Mouse (Mus musculus) embryonic facial prominence, embryonic 11.5 days (tissue): Measurements from ENCODE around the gene Sectm1b. TPM values are rescaled to one million over a fixed set of nuclear protein-coding genes. Genes with fewer than 3 reads are reported as not detected.
"Not testable (repeated sequence)": the region's sequence is repeated elsewhere in the genome, so short reads cannot be mapped to it uniquely, and the experiment has no call there.

Experiments
- ATAC-seq: fragments of 200-750 bp; cut with Nextera tagmentation; replicated peaks from 2 replicates; pipeline ENCODE4 v1.8.0; 2017; ENCODE audit warnings: low read depth; ENCODE audit not compliant: insufficient number of reproducible peaks, low FRiP score, low TSS enrichment
- DNase-seq: peaks from one replicate; pipeline ENCODE4 v3.0.0-alpha.2; 2015; ENCODE audit warnings: low spot score
- H3K27ac ChIP-seq: fragments of 300-500 bp; sonication (generic); replicated peaks from 2 replicates; pipeline ENCODE4 v1.5.1; 2014; ENCODE audit warnings: mild to moderate bottlenecking, low read depth, low read length, control low read depth
- H3K27me3 ChIP-seq: fragments of 300-500 bp; sonication (generic); 2 replicates; pipeline ENCODE4 v1.6.1; 2014; ENCODE audit warnings: mild to moderate bottlenecking, low read length, moderate library complexity, mixed read lengths; ENCODE audit not compliant: control insufficient read depth, insufficient read depth
- H3K36me3 ChIP-seq: fragments of 300-500 bp; sonication (generic); replicated peaks from 2 replicates; pipeline ENCODE4 v1.6.1; 2014; ENCODE audit warnings: low read depth, mild to moderate bottlenecking, low read length, moderate library complexity, mixed read lengths; ENCODE audit not compliant: control insufficient read depth, insufficient read depth
- H3K4me1 ChIP-seq: fragments of 300-500 bp; sonication (generic); 2 replicates; pipeline ENCODE4 v1.6.1; 2014; ENCODE audit warnings: low read length, mixed read lengths; ENCODE audit not compliant: control insufficient read depth, insufficient read depth
- H3K4me2 ChIP-seq: fragments of 300-500 bp; sonication (generic); 2 replicates; pipeline ENCODE4 v1.6.1; 2014; ENCODE audit warnings: low read depth, mild to moderate bottlenecking, control low read depth, low read length, moderate library complexity
- H3K4me3 ChIP-seq: fragments of 300-500 bp; sonication (generic); 2 replicates; pipeline ENCODE4 v1.5.1; 2014; ENCODE audit warnings: low read depth, low read length, control low read depth
- H3K9ac ChIP-seq: fragments of 300-500 bp; sonication (generic); replicated peaks from 2 replicates; pipeline ENCODE4 v1.6.1; 2014; ENCODE audit warnings: mild to moderate bottlenecking, control low read depth, low read length
- H3K9me3 ChIP-seq: fragments of 300-500 bp; sonication (generic); replicated peaks from 2 replicates; pipeline ENCODE4 v1.6.1; 2016; ENCODE audit warnings: mild to moderate bottlenecking, low read length, inconsistent platforms, mixed read lengths; ENCODE audit not compliant: control insufficient read depth
- WGBS: fragments of 180-500 bp; shearing (Covaris S2); extraction: QIAGEN DNeasy Blood & Tissue Kit; methylation state at CpG from one replicate; pipeline ENCODE4 v1.1.7; 2014; 5-methylcytosine and 5-hydroxymethylcytosine counted together
- polyA plus RNA-seq: library from polyadenylated mRNA; unstranded; fragments of >200 nt; fragmentation: Nextera tagmentation; extraction: Ambion mirVana; gene quantifications from 2 replicates; pipeline ENCODE4 v1.2.1, GENCODE M21; 2014

The Sectm1b gene
- polyA plus RNA-seq = not detected in 2 replicates

- Histone ChIP-seq H3K9ac (no peak within 1 kb of the TSS), H3K27me3 (no peaks in the 10 kb centered on the region), H3K9me3 (no peaks in the 10 kb centered on the region), H3K4me1 (no peaks in the 10 kb centered on the region), H3K27ac (no peak within 1 kb of the TSS), H3K36me3 (no peaks in the 10 kb centered on the region), H3K4me2 (no peak within 1 kb of the TSS), H3K4me3 (no peak within 1 kb of the TSS)
- DNase-seq (no peak), ATAC-seq (no peak)
- 72% methylated on average over 5 of the region's 5 CpGs for WGBS
Measured at GRCm38 (mm10) chr11:121063379-121063778, at the start of gene Sectm1b. Gene Sectm1b, minus strand, starts transcription at chr11:121063569.

GRCm38 (mm10) chr11:121112091-121112775 is 48.9 kb upstream of the Sectm1b start:
- DNase-seq (no peak), ATAC-seq (no peak)
- Histone ChIP-seq H3K4me3 (no peak overlapping the region), H3K27ac (no peak overlapping the region), H3K36me3 (no peaks in the 10 kb centered on the region), H3K4me2 (no peak overlapping the region), H3K9ac (no peak overlapping the region), H3K9me3 (no peaks in the 10 kb centered on the region), H3K4me1 (no peaks in the 10 kb centered on the region), H3K27me3 (no peaks in the 10 kb centered on the region)
- WGBS = 76% methylated on average over 5 of the region's 5 CpGs

GRCm38 (mm10) chr11:121111601-121112000 is 48.2 kb upstream of the Sectm1b start:
- ATAC-seq (no peak), DNase-seq (no peak)
- no peaks in the 10 kb centered on the region for H3K4me1 ChIP-seq
- H3K4me2 ChIP-seq = no peak overlapping the region
- no peak overlapping the region for H3K4me3 ChIP-seq
- H3K27ac ChIP-seq = no peak overlapping the region
- H3K9me3 ChIP-seq = no peaks in the 10 kb centered on the region
- no peaks in the 10 kb centered on the region for H3K36me3 ChIP-seq
- no peak overlapping the region for H3K9ac ChIP-seq
- WGBS = 82% methylated on average over 1 of the region's 1 CpGs
- H3K27me3 ChIP-seq = no peaks in the 10 kb centered on the region

- H3K4me3 ChIP-seq = no peak overlapping the region
- H3K36me3 ChIP-seq = no peaks in the 10 kb centered on the region
- no peaks in the 10 kb centered on the region for H3K4me1 ChIP-seq
- 89% methylated on average over 3 of the region's 3 CpGs for WGBS
- H3K9me3 ChIP-seq = no peaks in the 10 kb centered on the region
- ATAC-seq (no peak), DNase-seq (no peak)
- H3K27ac ChIP-seq = no peak overlapping the region
- H3K9ac ChIP-seq = no peak overlapping the region
- H3K4me2 ChIP-seq = no peak overlapping the region
- no peaks in the 10 kb centered on the region for H3K27me3 ChIP-seq
Measured at GRCm38 (mm10) chr11:121111051-121111450, 47.7 kb upstream of the Sectm1b start.

- no peaks in the 10 kb centered on the region for H3K4me1 ChIP-seq
- no peak overlapping the region for H3K4me2 ChIP-seq
- DNase-seq = peak; percentile 35
- H3K9ac ChIP-seq = no peak overlapping the region
- ATAC-seq = no peak
- no peaks in the 10 kb centered on the region for H3K27me3 ChIP-seq
- H3K4me3 ChIP-seq = no peak overlapping the region
- H3K27ac ChIP-seq = no peak overlapping the region
- 33% methylated on average over 2 of the region's 2 CpGs for WGBS
- no peaks in the 10 kb centered on the region for H3K36me3 ChIP-seq
- H3K9me3 ChIP-seq = no peaks in the 10 kb centered on the region
Measured at GRCm38 (mm10) chr11:121109986-121110385, 46.6 kb upstream of the Sectm1b start.

GRCm38 (mm10) chr11:121108061-121108460 is 44.7 kb upstream of the Sectm1b start:
- Histone ChIP-seq H3K4me3 (no peak overlapping the region), H3K4me2 (no peak overlapping the region), H3K27me3 (no peaks in the 10 kb centered on the region), H3K9me3 (no peaks in the 10 kb centered on the region), H3K27ac (no peak overlapping the region), H3K4me1 (no peaks in the 10 kb centered on the region), H3K36me3 (no peaks in the 10 kb centered on the region), H3K9ac (no peak overlapping the region)
- ATAC-seq (no peak), DNase-seq (no peak)
- WGBS = 66% methylated on average over 9 of the region's 9 CpGs

- not testable (repeated sequence) for H3K4me3 ChIP-seq, H3K9ac ChIP-seq, DNase-seq, H3K36me3 ChIP-seq, H3K27ac ChIP-seq, ATAC-seq, H3K4me2 ChIP-seq, H3K9me3 ChIP-seq, H3K27me3 ChIP-seq, H3K4me1 ChIP-seq
- 48% methylated on average over 1 of the region's 1 CpGs for WGBS
Measured at GRCm38 (mm10) chr11:121107242-121107641, 43.9 kb upstream of the Sectm1b start.

- Histone ChIP-seq H3K27ac (no peak overlapping the region), H3K4me2 (no peak overlapping the region), H3K9me3 (no peaks in the 10 kb centered on the region), H3K27me3 (no peaks in the 10 kb centered on the region), H3K36me3 (no peaks in the 10 kb centered on the region), H3K4me3 (no peak overlapping the region), H3K4me1 (no peaks in the 10 kb centered on the region), H3K9ac (no peak overlapping the region)
- DNase-seq (no peak), ATAC-seq (no peak)
- WGBS = 86% methylated on average over 4 of the region's 4 CpGs
Measured at GRCm38 (mm10) chr11:121101124-121101805, 37.9 kb upstream of the Sectm1b start.
